Mouse (Mus musculus): ENCODE data around the gene Gfod1.

Gene Gfod1

GRCm38 (mm10) chr13:43218284-43218683 is 85.7 kb downstream of the Gfod1 start:
- no peaks in the 10 kb centered on the region for H3K9me3 ChIP-seq (ENCODE audit: low read length)
- TF ChIP-seq CTCF (conservative IDR thresholded peaks at IDR 0.05; ENCODE audit: low read length): no peak
- H3K27me3 ChIP-seq (ENCODE audit: insufficient read depth, low read length): no peaks in the 10 kb centered on the region
- peaks cover 47% of the 10 kb centered on the region for H3K4me1 ChIP-seq (replicated peaks; ENCODE audit: low read depth, low read length)
- H3K4me3 ChIP-seq (replicated peaks; ENCODE audit: low read length): no peak overlapping the region
- no peaks in the 10 kb centered on the region for H3K36me3 ChIP-seq (ENCODE audit: insufficient read depth, low read length)

DNA sequence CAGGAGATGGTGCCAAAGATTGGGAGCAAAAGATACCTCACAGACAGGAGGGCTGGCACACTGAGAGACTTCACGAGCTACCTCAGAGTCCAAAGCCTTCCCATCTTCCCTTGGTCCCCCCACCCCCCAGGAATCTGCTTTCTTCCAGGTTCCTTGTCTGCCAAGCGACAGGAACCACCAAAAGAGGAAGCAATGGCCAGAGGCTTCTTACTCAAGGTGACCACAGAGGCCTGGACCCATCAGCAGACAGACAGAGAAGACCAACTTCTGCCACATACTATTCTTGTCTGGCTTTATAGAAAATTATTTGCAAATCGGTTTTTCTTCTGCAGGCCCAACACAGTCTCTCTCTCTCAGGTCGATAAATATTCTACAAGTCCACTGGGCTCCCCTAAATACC is 86.3 kb downstream of the Gfod1 start:
- H3K27me3 ChIP-seq (ENCODE audit: insufficient read depth, low read length): no peaks in the 10 kb centered on the region
- no peaks in the 10 kb centered on the region for H3K36me3 ChIP-seq (ENCODE audit: insufficient read depth, low read length)
- no peaks in the 10 kb centered on the region for H3K9me3 ChIP-seq (ENCODE audit: low read length)
- TF ChIP-seq POU5F1 (IDR thresholded peaks at IDR 0.05; ENCODE audit: borderline replicate concordance, low read length) (no peak), NANOG (IDR thresholded peaks at IDR 0.05; ENCODE audit: borderline replicate concordance, low read length) (no peak), CTCF (conservative IDR thresholded peaks at IDR 0.05; ENCODE audit: low read length) (no peak)
- H3K4me3 ChIP-seq (replicated peaks; ENCODE audit: low read length): peak overlapping the region; percentile 37
- H3K4me1 ChIP-seq (replicated peaks; ENCODE audit: low read depth, low read length): peaks cover 53% of the 10 kb centered on the region

GRCm38 (mm10) chr13:43217059-43217458 is 86.9 kb downstream of the Gfod1 start:
- Histone ChIP-seq H3K9me3 (ENCODE audit: low read length) (no peaks in the 10 kb centered on the region), H3K4me1 (replicated peaks; ENCODE audit: low read depth, low read length) (peaks cover 59% of the 10 kb centered on the region), H3K36me3 (ENCODE audit: insufficient read depth, low read length) (no peaks in the 10 kb centered on the region), H3K27me3 (ENCODE audit: insufficient read depth, low read length) (no peaks in the 10 kb centered on the region), H3K4me3 (replicated peaks; ENCODE audit: low read length) (peak overlapping the region; percentile 37)
- TF ChIP-seq NANOG (IDR thresholded peaks at IDR 0.05; ENCODE audit: borderline replicate concordance, low read length) (no peak), CTCF (conservative IDR thresholded peaks at IDR 0.05; ENCODE audit: low read length) (no peak), POU5F1 (IDR thresholded peaks at IDR 0.05; ENCODE audit: borderline replicate concordance, low read length) (no peak)

- Histone ChIP-seq H3K36me3 (ENCODE audit: insufficient read depth, low read length) (no peaks in the 10 kb centered on the region), H3K4me3 (replicated peaks; ENCODE audit: low read length) (peak overlapping the region; percentile 55), H3K4me1 (replicated peaks; ENCODE audit: low read depth, low read length) (peaks cover 62% of the 10 kb centered on the region), H3K9me3 (ENCODE audit: low read length) (no peaks in the 10 kb centered on the region), H3K27me3 (ENCODE audit: insufficient read depth, low read length) (no peaks in the 10 kb centered on the region)
- TF ChIP-seq CTCF (conservative IDR thresholded peaks at IDR 0.05; ENCODE audit: low read length) (no peak), POU5F1 (IDR thresholded peaks at IDR 0.05; ENCODE audit: borderline replicate concordance, low read length) (peak; percentile 71; the same call in 1 of the 2 replicates), NANOG (IDR thresholded peaks at IDR 0.05; ENCODE audit: borderline replicate concordance, low read length) (no peak)
These were observed 87.8 kb downstream of the Gfod1 start for GRCm38 (mm10) chr13:43215994-43216706.

DNA sequence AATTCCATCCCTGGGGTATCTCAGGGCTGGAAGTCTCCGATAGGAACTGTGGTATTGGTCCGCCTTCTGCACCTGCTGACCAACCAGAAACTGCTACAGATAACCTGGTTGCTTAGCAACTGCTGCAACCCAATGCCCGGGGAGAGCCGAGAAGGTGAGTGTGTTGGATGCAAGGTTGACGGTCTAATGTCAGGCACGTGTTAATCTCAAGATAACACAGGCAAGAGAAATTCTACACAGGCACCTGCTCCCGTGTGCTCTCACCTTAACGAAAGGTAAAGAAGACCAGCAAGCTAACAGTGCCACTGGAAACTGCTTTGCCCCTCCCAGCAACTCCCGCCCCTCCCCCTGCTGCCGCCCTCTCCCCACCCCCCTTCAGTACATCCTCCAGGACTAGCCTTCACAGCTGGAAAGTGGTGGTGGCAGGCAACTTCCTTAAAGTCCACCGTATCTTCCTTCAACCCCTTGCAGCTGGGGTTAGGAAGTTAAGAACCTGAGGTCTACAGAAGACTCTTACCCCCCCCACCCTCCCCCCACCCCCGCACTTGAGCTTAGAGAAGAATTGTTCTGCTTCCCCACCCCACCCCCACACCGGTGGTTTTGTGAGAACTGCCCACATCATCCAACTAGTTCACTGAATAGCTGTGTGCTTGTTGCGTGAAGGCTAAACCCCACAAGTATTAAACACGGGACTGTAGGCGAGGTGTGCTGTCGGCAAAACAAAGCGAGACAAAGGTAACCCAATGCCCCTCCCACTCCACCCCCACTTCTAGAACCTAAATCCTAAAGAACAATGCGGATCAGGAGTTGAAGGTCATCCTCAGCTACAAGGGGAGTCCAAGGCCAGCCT is 88.6 kb downstream of the Gfod1 start:
- Histone ChIP-seq H3K36me3 (ENCODE audit: insufficient read depth, low read length) (no peaks in the 10 kb centered on the region), H3K4me1 (replicated peaks; ENCODE audit: low read depth, low read length) (peaks cover 70% of the 10 kb centered on the region), H3K9me3 (ENCODE audit: low read length) (no peaks in the 10 kb centered on the region), H3K4me3 (replicated peaks; ENCODE audit: low read length) (peak overlapping the region; percentile 55), H3K27me3 (ENCODE audit: insufficient read depth, low read length) (no peaks in the 10 kb centered on the region)
- TF ChIP-seq POU5F1 (IDR thresholded peaks at IDR 0.05; ENCODE audit: borderline replicate concordance, low read length) (no peak), NANOG (IDR thresholded peaks at IDR 0.05; ENCODE audit: borderline replicate concordance, low read length) (no peak), CTCF (conservative IDR thresholded peaks at IDR 0.05; ENCODE audit: low read length) (no peak)

DNA sequence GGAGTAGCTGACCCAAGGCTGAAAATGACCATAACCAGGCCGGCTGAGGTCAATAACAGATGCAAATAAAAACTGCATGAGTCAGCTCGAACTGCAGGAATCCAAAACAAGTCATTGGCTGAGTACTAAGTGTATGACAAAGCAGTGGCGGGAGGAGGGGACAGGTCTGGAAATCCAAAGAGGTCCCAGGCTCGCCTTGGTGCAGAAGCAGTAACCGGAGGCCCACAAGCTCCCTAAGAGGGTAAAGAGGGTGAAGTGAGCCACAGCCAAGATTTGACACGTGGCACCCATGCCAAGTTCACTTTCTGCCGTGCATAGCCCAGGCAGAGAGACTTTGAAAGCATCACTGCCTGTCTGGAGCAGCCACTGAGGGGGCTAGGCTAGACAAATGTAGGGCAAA is 91.6 kb downstream of the Gfod1 start:
- Histone ChIP-seq H3K4me3 (replicated peaks; ENCODE audit: low read length) (no peak overlapping the region), H3K27me3 (ENCODE audit: insufficient read depth, low read length) (no peaks in the 10 kb centered on the region), H3K4me1 (replicated peaks; ENCODE audit: low read depth, low read length) (peaks cover 82% of the 10 kb centered on the region), H3K36me3 (ENCODE audit: insufficient read depth, low read length) (peaks cover 5% of the 10 kb centered on the region; the same call in 1 of the 2 replicates), H3K9me3 (ENCODE audit: low read length) (no peaks in the 10 kb centered on the region)
- TF ChIP-seq CTCF (conservative IDR thresholded peaks at IDR 0.05; ENCODE audit: low read length) (no peak), POU5F1 (IDR thresholded peaks at IDR 0.05; ENCODE audit: borderline replicate concordance, low read length) (no peak), NANOG (IDR thresholded peaks at IDR 0.05; ENCODE audit: borderline replicate concordance, low read length) (no peak)

GRCm38 (mm10) chr13:43210956-43211355 is 93.0 kb downstream of the Gfod1 start:
- H3K27me3 ChIP-seq (ENCODE audit: insufficient read depth, low read length): no peaks in the 10 kb centered on the region
- TF ChIP-seq POU5F1 (IDR thresholded peaks at IDR 0.05; ENCODE audit: borderline replicate concordance, low read length): no peak
- no peak for TF ChIP-seq CTCF (conservative IDR thresholded peaks at IDR 0.05; ENCODE audit: low read length)
- TF ChIP-seq NANOG (IDR thresholded peaks at IDR 0.05; ENCODE audit: borderline replicate concordance, low read length): no peak
- peaks cover 5% of the 10 kb centered on the region; the same call in 1 of the 2 replicates for H3K36me3 ChIP-seq (ENCODE audit: insufficient read depth, low read length)
- H3K9me3 ChIP-seq (ENCODE audit: low read length): no peaks in the 10 kb centered on the region
- H3K4me3 ChIP-seq (replicated peaks; ENCODE audit: low read length): no peak overlapping the region
- H3K4me1 ChIP-seq (replicated peaks; ENCODE audit: low read depth, low read length): peaks cover 82% of the 10 kb centered on the region

GRCm38 (mm10) chr13:43209560-43209959 is 94.4 kb downstream of the Gfod1 start:
- H3K27me3 ChIP-seq (ENCODE audit: insufficient read depth, low read length): no peaks in the 10 kb centered on the region
- H3K36me3 ChIP-seq (ENCODE audit: insufficient read depth, low read length): peaks cover 7% of the 10 kb centered on the region; the same call in 1 of the 2 replicates
- H3K4me3 ChIP-seq (replicated peaks; ENCODE audit: low read length): peak overlapping the region; percentile 57; the same call in 1 of the 2 replicates
- peaks cover 87% of the 10 kb centered on the region for H3K4me1 ChIP-seq (replicated peaks; ENCODE audit: low read depth, low read length)
- no peak for TF ChIP-seq CTCF (conservative IDR thresholded peaks at IDR 0.05; ENCODE audit: low read length)
- TF ChIP-seq NANOG (IDR thresholded peaks at IDR 0.05; ENCODE audit: borderline replicate concordance, low read length): no peak
- no peak for TF ChIP-seq POU5F1 (IDR thresholded peaks at IDR 0.05; ENCODE audit: borderline replicate concordance, low read length)
- no peaks in the 10 kb centered on the region for H3K9me3 ChIP-seq (ENCODE audit: low read length)
